Mouse (Mus musculus) frontal cortex, adult 2 months (tissue): ENCODE data around the gene Dap. TPM values are rescaled to one million over a fixed set of nuclear protein-coding genes. Genes with fewer than 3 reads are reported as not detected.

ENCODE experiments used
- DNase-seq, 2 experiments: peaks; one replicate each; pipeline ENCODE4 v3.0.0; 2022; ENCODE audit warnings: low spot score in 1 of 2; ENCODE audit errors: extremely low spot score in 1 of 2
- polyA plus RNA-seq: library from polyadenylated mRNA; depleted of rRNA; stranded (reverse); fragments of >200 nt; gene quantifications from 2 replicates; pipeline ENCODE4 v1.2.3, GENCODE M21; 2012

The Dap gene
- polyA plus RNA-seq, 1 experiment: 13.3 TPM

DNA sequence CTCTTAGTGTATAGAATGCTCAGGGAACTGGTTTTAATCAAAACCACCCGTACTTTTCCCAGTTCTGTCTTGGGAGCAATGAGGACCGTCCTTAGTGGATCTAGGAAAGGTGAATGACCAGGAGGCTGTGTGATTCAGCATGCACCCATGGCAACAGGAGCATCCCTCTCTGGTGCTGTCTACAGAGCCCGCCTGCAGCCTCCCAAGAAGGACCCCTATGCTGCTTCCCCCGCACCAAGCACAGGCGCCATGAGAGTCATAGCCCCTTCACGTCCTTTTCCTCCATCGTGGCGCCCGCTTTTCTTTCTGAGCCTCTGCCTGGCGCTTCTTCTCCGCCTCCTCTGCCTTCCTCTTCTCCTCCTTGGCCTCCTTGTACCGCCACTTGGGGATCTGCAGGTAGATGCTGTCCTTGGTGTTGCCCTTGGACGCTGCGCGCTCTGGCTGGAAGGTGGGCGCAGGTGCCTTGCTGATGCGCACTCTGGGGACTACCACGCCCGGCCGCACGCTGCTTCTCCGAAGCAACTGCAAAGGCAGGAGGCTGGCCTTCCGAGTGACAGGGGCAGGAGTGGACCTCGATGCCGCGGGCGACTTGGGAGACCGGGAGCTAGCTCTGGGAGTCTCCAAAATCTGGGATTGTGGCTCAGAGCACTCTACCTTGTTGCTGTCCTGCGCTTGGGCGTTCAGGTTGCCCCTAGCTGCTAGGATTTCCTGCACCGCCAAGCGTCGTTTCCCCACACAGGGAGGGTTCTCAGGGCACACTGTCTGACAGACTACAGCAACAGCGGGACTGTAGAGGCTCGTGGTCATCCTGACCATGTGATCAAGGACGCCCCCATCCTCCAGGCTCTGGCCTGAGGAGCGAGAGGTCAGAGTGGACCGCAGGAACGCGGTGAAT, 73.0 kb downstream of the Dap start:
- DNase-seq: no peak

DNA sequence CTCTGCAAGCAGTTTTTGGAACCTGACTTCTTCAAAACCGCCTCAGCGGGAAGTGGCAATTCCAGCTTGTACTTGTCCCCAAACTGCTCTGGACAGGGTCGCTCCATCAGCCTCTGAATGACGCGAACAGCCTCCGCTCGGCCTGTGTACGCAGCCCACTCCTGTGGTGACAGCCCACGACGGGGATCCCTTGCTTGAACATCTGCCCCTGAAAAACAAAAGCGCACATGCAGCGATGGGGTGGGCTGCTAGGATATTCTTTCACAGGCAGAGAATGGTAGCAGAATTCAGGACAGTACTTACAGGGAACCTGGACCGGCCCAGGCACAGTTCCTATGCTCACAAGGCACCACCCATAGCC, 73.6 kb downstream of the Dap start:
- no peak for DNase-seq

DNA sequence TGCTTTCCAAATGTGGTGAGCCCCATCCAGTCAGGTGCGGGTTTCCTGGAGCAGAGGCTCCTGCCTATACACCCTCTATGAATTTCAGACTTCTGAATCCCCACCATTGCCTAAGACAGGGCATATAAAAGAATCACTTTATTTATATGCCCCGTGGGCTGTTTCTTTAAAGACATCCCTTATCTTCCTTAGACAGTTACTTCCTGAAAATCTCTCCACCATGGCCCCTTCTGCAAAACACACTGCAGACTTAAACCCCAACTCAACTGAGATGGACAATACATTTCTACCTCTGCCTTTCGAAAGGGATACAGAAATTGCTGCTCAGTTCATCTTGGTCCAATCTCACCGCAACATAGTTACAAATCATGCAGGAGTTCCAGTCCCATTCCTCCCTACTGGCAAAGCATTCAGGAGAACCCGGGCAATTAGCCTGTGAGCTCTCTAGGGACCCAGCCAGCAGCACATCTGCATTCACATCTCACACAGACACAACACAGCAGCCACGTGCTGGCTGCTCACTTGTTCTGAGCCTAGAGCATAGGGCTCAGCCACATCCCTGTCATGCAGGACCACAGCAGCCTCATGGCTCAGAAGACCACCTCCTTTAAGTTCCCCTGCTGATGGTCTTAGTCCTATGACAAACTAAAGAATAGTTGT, 75.3 kb downstream of the Dap start:
- no peak for DNase-seq

DNA sequence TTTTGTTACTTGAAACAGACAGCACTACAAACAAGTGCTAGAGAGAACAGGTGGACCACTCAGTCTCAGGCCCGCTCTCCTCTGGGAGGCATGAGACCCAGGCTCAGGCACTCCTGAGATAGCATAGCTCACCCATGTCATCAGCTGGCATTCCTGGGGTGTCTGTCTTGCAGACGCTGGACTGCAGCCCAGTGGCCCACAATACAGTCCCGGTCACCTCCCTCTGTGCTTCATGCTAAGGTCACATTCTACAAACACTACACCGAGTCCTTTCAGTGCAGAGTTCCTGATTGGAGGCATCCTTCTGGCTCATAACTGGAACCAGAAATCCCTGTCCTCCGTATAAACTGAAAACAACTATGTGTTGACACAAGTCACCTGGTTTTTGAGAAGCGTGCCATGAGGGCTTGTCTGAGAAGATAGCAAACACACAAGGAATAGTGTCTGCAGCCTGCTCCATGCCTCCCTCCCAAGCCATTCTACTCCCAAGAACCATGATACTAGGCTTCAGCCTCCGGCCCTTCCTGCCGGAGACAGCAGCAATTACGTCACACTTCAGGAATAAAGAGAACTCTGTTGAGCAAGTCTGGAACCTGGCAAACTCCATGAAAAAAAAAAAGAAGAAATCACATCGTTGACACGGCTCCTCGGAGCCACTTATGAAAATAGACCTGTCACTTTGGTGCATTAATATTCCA, 78.3 kb downstream of the Dap start:
- DNase-seq: no peak

DNA sequence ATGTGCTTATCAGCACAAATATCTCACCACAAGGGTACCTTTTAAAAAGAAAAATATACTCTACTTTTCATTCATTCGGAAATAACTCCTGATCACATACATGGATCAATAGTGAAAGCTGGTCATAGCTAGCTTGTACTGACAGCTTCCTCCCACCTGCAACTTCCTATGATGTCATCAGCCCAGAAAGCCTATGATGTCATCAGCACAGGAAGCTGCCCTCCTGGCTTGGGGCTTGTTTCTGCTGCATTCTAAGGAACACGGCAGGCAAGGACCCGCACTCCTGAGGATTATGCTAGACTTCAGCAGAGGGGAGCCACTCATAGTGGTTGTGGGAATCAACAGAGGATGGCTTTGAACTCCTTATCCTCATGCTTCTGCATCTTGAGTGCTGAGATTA, 80.2 kb downstream of the Dap start:
- no peak for DNase-seq

DNA sequence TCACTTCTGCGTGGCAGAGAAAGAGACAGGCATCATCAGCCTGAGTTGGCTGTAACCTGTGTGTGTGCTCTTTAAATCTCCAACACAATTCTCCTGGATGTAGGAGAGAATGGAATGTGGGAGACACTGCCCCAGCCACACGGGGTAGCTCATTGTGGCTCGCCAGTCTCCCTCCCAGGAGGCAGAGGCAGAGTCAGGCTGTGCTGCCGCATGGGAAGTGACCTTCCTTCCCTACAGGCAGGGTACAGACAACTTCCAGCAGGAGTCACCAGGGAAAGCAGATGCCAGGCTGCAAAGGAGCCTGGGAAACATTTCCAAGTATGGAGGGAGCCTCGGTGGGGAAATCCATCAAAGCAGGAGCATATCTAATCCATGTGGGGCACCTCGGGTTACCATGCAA, 81.1 kb downstream of the Dap start:
- no peak for DNase-seq

DNA sequence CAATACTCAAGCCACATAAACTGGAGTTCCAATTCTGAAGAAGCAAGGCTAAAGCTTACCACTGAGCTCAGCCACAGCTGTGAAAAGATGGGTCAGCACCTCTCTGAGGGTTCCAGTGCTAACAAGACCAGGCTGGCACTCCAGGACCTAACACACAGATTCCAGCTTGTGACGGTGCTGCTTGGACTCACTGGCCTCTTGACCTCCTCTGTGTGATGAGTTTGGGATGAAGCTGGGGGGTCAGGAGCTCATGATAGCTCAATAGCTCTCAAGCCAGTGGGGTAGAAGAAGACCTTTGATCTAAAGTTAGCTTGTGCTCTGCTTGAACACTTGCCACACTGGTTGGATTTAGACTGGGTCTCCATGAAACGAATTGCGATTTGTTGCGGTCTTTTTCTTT, 82.6 kb downstream of the Dap start:
- no peak for DNase-seq

DNA sequence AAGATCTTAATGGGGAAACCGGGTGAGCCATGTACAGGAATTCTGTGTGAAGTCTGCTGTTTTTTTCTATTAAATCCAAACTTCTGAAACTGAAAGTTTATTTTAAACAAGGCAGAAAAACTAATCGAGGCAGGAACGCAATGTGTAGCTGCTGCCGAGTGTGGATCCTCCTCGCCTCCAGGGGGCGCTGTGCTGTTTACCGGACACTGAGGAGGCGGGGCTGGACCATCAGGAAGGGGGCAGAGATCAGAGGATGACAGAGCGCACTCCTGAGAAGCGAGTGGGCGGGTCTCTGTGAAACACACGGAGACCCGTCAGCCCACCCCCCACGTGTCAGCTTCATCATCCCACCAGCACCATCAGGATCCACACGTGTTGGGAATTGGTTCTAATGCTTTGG, 85.4 kb downstream of the Dap start:
- DNase-seq: no peak

DNA sequence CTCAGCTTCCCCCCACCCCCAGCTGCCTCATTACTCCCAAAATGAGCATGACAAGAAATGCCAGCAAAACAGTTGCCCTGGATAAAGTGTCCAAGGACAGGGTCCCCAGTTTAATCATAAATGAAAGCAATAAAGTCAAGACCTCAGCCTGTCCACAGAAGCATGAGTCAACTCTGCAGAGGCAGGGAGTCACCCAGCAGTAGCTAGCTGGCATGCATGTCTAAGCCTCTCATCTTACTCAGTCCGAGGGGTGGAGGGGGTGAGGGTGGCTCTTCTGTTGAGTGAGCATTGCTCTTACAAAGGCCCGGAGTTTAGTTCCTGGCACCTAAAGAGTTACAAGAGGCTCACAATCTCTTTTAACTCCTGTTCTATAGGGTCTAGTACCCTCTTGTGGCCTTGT, 87.9 kb downstream of the Dap start:
- DNase-seq: no peak

DNA sequence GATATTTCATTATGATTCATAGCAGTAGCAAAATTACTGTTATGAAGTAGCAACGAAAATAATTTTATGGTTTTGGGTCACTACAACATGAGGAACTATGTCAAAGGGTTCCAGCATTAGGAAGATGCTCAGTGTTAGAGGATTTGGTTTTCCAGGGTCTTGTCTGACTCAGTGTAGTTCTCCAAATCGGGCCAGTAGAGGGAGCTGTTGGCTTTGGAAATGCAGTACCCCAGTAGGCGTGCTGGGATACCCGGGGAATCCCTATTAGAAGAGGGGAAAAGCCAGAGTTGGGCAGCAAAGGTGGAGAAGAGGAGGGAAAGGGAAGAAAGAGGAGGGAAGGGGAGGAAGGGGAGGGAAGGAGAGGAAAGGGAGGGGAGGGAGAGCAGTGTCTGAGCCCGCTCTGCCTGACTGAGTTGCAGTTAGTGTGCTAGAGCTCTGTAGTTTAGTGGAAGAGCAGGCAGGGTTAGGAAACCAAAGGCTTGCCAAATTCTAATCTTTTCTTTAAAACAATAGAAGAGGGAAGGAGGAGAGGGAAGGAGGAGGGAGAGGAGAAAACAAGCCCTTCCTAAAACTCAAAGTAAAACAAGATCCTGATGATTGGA, 91.6 kb downstream of the Dap start:
- DNase-seq: peak; percentile 60 to 95

DNA sequence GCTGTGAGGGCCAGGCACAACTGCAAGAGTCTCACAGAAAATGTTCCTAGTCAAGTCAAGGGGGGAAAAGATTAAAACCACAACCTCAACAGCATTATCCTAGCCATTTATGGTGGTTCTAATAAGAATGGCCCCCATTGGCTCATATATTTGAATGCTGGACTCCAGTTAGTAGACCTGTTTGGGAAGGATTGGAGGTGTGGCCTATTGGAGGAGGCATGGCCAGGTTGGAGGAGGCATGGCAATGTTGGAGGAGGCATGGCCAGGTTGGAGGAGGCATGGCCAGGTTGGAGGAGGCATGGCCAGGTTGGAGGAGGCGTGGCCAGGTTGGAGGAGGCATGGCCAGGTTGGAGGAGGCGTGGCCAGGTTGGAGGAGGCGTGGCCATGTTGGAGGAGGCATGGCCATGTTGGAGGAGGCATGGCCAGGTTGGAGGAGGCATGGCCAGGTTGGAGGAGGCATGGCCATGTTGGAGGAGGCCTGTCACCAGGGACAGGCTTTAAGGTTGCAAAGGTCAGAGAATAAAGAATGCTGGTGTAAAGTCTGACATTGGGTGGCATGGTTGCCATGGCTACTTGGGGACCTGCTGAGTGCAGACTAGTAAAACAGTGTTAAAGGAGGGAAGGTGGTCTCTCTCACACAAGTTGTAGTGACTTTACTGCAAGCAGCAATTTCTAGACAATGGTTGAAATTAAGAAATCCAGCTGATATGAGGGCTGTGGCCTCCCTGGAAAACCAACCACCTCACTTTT, 93.1 kb downstream of the Dap start:
- DNase-seq: no peak

DNA sequence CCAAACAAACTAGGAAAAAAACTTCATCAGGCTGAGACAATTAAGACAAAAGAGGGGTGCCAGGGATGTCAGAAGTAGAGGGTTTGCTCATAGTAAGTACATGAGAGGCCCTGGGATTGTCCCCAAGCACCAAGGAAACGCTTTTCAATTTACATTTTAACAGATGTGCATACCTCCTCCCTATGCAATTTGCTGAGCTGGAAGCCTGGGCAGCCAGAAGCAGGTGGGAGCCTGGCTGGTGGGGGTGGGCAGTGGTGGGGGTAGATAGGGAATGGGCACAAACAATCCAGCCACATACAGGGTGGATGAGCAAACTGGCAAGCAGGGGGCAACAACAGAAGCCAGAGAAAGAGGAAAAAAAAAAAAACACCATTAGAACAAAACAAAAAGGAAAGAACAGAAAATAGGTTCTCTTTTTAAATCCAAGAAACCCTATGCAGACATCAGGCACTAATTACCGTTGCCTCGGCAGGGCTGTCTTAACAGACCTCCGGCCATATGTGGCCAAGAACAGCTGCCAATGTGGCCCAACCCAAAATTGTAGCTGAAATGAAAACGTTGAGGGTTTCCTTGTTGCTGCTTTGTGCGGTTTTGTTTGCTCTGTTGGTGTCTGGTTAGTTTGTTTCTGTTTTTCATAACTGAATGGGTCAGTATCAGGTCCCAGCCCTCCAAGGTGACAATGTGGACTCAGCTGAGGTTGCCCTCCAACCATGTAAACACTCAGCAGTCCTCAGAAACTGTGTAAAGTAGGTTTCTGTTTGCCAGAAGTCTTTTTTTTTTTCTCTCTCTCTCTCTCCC, 94.2 kb downstream of the Dap start:
- no peak for DNase-seq

DNA sequence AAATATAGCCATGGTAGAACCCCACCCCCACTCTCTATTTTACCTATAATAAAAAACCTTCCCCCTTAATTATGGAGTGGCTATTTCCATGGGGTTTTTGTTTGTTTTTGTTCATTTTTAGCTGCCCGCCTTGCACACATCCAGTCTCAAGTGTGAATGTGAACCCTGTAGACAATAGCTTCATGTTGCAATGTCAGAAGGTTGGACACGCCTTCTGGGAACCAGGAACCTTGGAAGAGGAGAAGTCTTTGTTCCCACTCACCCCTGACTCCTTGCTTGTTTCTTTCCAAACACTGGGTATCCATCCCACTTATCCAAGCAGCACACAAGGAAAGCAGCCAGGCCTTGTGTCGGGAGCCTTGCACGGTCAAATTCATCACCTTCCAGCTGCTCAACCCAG, 94.9 kb downstream of the Dap start:
- DNase-seq: no peak

DNA sequence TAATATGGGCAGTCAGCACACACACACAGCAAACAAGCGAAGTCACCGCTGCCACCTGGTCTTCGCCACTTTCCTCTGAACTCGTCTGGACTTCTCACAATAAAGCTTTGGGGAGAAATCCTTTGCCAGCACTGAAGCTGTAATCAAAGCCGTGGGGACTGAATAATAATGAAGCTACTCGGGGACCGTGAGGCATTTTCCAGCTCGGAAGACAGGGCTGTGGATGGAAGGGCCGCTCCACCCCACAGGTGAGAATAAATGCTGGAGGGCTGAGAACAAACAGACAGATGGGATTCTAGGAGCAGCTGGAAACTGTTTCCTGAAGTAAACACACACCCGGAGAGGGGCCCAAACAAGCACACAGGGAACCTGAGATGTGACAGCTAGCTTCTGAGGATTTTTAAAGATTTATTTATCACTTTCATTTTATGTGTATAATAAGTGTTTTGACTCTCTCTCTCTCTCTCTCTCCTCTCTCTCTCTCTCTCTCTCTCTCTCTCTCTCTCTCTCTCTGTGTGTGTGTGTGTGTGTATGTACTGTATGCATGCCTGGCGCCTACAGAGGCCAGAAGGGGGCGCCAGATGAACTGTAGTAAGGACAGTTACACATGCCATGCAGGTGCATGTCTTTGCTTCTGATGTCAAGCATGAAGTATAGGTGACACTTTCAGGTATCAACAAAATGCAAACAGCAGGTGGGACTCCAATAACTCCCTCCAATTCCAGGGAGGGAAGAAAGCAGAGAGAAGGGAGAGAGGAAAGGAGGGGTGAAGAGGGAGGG, 96.7 kb downstream of the Dap start:
- DNase-seq: no peak

DNA sequence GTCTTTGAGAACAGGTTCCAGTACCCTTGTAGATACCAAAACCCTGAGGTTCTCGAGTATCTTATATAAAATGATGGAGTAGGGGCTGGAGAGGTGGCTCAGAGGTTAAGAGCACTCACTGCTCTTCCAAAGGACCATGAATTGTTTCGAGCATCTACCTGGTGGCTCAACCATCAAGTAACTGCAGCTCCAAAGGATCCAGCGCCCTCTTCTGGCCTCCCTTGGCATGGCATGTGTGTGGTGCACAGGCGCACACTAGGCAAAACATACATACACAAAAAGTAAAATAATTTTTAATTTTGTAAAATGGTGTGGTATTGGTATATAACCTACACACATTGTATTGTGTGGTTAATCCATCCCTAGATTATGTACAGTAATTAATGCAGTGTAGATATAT, 99.6 kb downstream of the Dap start:
- no peak for DNase-seq
